Comparison of ENCODE assay signal across 11 mouse cellular contexts in genomic region chr5:135550910-135551309, GRCm38 (mm10). TPM values are rescaled to one million over a fixed set of nuclear protein-coding genes. Genes with fewer than 3 reads are reported as not detected.
DNase-seq lines count a peak whose midpoint lies in the region; ATAC-seq and TF ChIP-seq lines count a peak whose summit lies in the region.
"Had no signal": no experiment of that assay in that cellular context is flagged by ENCODE, and none has a peak within 500 bp of the region (broad histone marks: within the 10 kb centered on the region; RNA-seq: fewer than 3 reads in every experiment).

No protein-coding gene starts in this region.

- no peak overlapping the region for H3K27ac ChIP-seq in hindbrain, postnatal 0 days
- H3K27ac ChIP-seq in hindbrain, embryonic 14.5 days = no peak overlapping the region
- no peak overlapping the region for H3K27ac ChIP-seq in thymus, adult 2 months (ENCODE audit: control insufficient read depth, insufficient read depth, low read length)
- no peak overlapping the region for H3K27ac ChIP-seq in midbrain, embryonic 11.5 days (ENCODE audit: low read depth, low read length)
- H3K27ac ChIP-seq: hindbrain, embryonic 15.5 days had no signal

- H3K9me3 ChIP-seq in hindbrain, postnatal 0 days (ENCODE audit: low read length) = no peaks in the 10 kb centered on the region
- no peaks in the 10 kb centered on the region for H3K9me3 ChIP-seq in hindbrain, embryonic 14.5 days (ENCODE audit: control insufficient read depth, low read length)
- H3K9me3 ChIP-seq in midbrain, embryonic 11.5 days (ENCODE audit: control insufficient read depth, low read length) = no peaks in the 10 kb centered on the region
- H3K9me3 ChIP-seq: hindbrain, embryonic 15.5 days had no signal

- no peak overlapping the region for H3K9ac ChIP-seq in hindbrain, postnatal 0 days (replicated peaks; ENCODE audit: low read length)
- H3K9ac ChIP-seq in hindbrain, embryonic 14.5 days = no peak overlapping the region
- no peak overlapping the region for H3K9ac ChIP-seq in midbrain, embryonic 11.5 days (ENCODE audit: low read length)
- H3K9ac ChIP-seq: hindbrain, embryonic 15.5 days had no signal

- H3K27me3 ChIP-seq in hindbrain, postnatal 0 days (ENCODE audit: insufficient read depth, low read length) = no peaks in the 10 kb centered on the region
- H3K27me3 ChIP-seq in hindbrain, embryonic 14.5 days (ENCODE audit: control insufficient read depth, insufficient read depth, low read length) = no peaks in the 10 kb centered on the region
- H3K27me3 ChIP-seq in thymus, adult 2 months (ENCODE audit: control insufficient read depth, insufficient read depth, low read length) = no peaks in the 10 kb centered on the region
- H3K27me3 ChIP-seq in splenic B cell, adult 2 months (ENCODE audit: control insufficient read depth, insufficient read depth, low read length, poor library complexity, severe bottlenecking) = no peaks in the 10 kb centered on the region
- no peaks in the 10 kb centered on the region for H3K27me3 ChIP-seq in midbrain, embryonic 11.5 days (ENCODE audit: control insufficient read depth, insufficient read depth, low read length)
- H3K27me3 ChIP-seq: hindbrain, embryonic 15.5 days had no signal

- no peak for ATAC-seq in hindbrain, postnatal 0 days
- ATAC-seq in hindbrain, embryonic 14.5 days (ENCODE audit: low FRiP score) = no peak
- ATAC-seq in midbrain, embryonic 11.5 days (ENCODE audit: low FRiP score) = no peak

- H3K4me1 ChIP-seq in hindbrain, postnatal 0 days (ENCODE audit: insufficient read depth, low read length) = no peaks in the 10 kb centered on the region
- no peaks in the 10 kb centered on the region for H3K4me1 ChIP-seq in hindbrain, embryonic 14.5 days (replicated peaks; ENCODE audit: control insufficient read depth, insufficient read depth, low read length)
- H3K4me1 ChIP-seq in thymus, adult 2 months (replicated peaks; ENCODE audit: control insufficient read depth, insufficient read depth, low read length) = no peaks in the 10 kb centered on the region
- no peaks in the 10 kb centered on the region for H3K4me1 ChIP-seq in midbrain, embryonic 11.5 days (ENCODE audit: control insufficient read depth, insufficient read depth, low read length)
- H3K4me1 ChIP-seq: hindbrain, embryonic 15.5 days had no signal

- peak; percentile 50 for DNase-seq in hindbrain, postnatal 0 days (ENCODE audit: low spot score)
- DNase-seq in hindbrain, embryonic 14.5 days (ENCODE audit: low spot score) = no peak
- peak; percentile 20 for DNase-seq in thymus, adult 2 months
- no peak for DNase-seq in thymus, postnatal 36 days
- peak; percentile 50 for DNase-seq in embryo, embryonic 10 days (ENCODE audit: low spot score)
- DNase-seq in splenic B cell, adult 2 months (ENCODE audit: low read depth, low spot score) = peak; percentile 68
- DNase-seq in ovary, postnatal 10 days (ENCODE audit: low spot score) = no peak
- no peak for DNase-seq in midbrain, embryonic 11.5 days (ENCODE audit: low spot score, missing footprints)

- peak; percentile 63 for TF ChIP-seq CTCF in hindbrain, postnatal 0 days (IDR thresholded peaks at IDR 0.05; ENCODE audit: low read depth)
- no peak for TF ChIP-seq CTCF in thymus, adult 2 months (IDR thresholded peaks at IDR 0.05; ENCODE audit: borderline replicate concordance, control insufficient read depth, extremely low read depth, insufficient read depth, low read length, poor library complexity)

- no peaks in the 10 kb centered on the region for H3K36me3 ChIP-seq in hindbrain, postnatal 0 days (ENCODE audit: insufficient read depth, low read length)
- no peaks in the 10 kb centered on the region for H3K36me3 ChIP-seq in hindbrain, embryonic 14.5 days (replicated peaks; ENCODE audit: control insufficient read depth, insufficient read depth)
- H3K36me3 ChIP-seq in thymus, adult 2 months (ENCODE audit: control insufficient read depth, insufficient read depth, low read length) = no peaks in the 10 kb centered on the region
- no peaks in the 10 kb centered on the region for H3K36me3 ChIP-seq in splenic B cell, adult 2 months (ENCODE audit: control insufficient read depth, insufficient read depth, low read length, poor library complexity, severe bottlenecking)
- H3K36me3 ChIP-seq in midbrain, embryonic 11.5 days (ENCODE audit: control insufficient read depth, insufficient read depth, low read length) = no peaks in the 10 kb centered on the region
- H3K36me3 ChIP-seq: hindbrain, embryonic 15.5 days had no signal

- 31% methylated on average over 3 of the region's 3 CpGs for WGBS in hindbrain, postnatal 0 days
- WGBS in hindbrain, embryonic 14.5 days = 32% methylated on average over 3 of the region's 3 CpGs
- WGBS in thymus, adult 2 months = 35% methylated on average over 3 of the region's 3 CpGs
- WGBS in midbrain, embryonic 11.5 days = 25% methylated on average over 3 of the region's 3 CpGs

- no peak for TF ChIP-seq POLR2A in thymus, adult 2 months (IDR thresholded peaks at IDR 0.05; ENCODE audit: control insufficient read depth, extremely low read depth, insufficient read depth, low read length, poor library complexity)

- no peak overlapping the region for H3K4me3 ChIP-seq in hindbrain, postnatal 0 days (ENCODE audit: low read length)
- H3K4me3 ChIP-seq in hindbrain, embryonic 14.5 days (replicated peaks; ENCODE audit: low read length) = no peak overlapping the region
- no peak overlapping the region for H3K4me3 ChIP-seq in thymus, adult 2 months (ENCODE audit: control insufficient read depth, insufficient read depth, low read length)
- no peak overlapping the region for H3K4me3 ChIP-seq in midbrain, embryonic 11.5 days (ENCODE audit: low read depth, low read length)
- H3K4me3 ChIP-seq: hindbrain, embryonic 15.5 days had no signal

- no peak overlapping the region for H3K4me2 ChIP-seq in hindbrain, postnatal 0 days (ENCODE audit: low read depth, low read length)
- H3K4me2 ChIP-seq in hindbrain, embryonic 14.5 days (replicated peaks) = no peak overlapping the region
- no peak overlapping the region for H3K4me2 ChIP-seq in midbrain, embryonic 11.5 days
- H3K4me2 ChIP-seq: hindbrain, embryonic 15.5 days had no signal

RNA-seq across cellular contexts. Expression of gene Hip1, which starts 6.0 kb away (rescaled TPM):
- 103 and 110 TPM in 2 replicates for total RNA-seq in hindbrain, postnatal 0 days (2014; rRNA removed)
- polyA plus RNA-seq in hindbrain, postnatal 0 days (2015; fragmentation: Nextera tagmentation; extraction: Ambion mirVana) = 26.9 and 28.3 TPM in 2 replicates
- polyA plus RNA-seq in hindbrain, embryonic 14.5 days (2014; fragmentation: Nextera tagmentation; extraction: Ambion mirVana) = 48.4 and 49.4 TPM in 2 replicates
- polyA plus RNA-seq in thymus, adult 2 months (2012; rRNA removed) = 9.9 and 11.8 TPM in 2 replicates
- 44.4 and 49.4 TPM in 2 replicates for polyA plus RNA-seq in midbrain, embryonic 11.5 days (2014; fragmentation: Nextera tagmentation; extraction: Ambion mirVana)

RNA-seq across cellular contexts. Expression of gene Ccl26, which starts 12.5 kb away (rescaled TPM):
- not detected in 2 replicates for total RNA-seq in hindbrain, postnatal 0 days (2014; rRNA removed)
- not detected in 2 replicates for polyA plus RNA-seq in hindbrain, postnatal 0 days (2015; fragmentation: Nextera tagmentation; extraction: Ambion mirVana)
- polyA plus RNA-seq in hindbrain, embryonic 14.5 days (2014; fragmentation: Nextera tagmentation; extraction: Ambion mirVana) = not detected in 2 replicates
- not detected in 2 replicates for polyA plus RNA-seq in thymus, adult 2 months (2012; rRNA removed)
- not detected in 2 replicates for polyA plus RNA-seq in midbrain, embryonic 11.5 days (2014; fragmentation: Nextera tagmentation; extraction: Ambion mirVana)
- polyA plus RNA-seq: hindbrain, embryonic 15.5 days; lung, embryonic 16.5 days; stomach, embryonic 14.5 days had no signal

RNA-seq across cellular contexts. Expression of gene Ccl24, which starts 21.9 kb away (rescaled TPM):
- 0.26 TPM in 1 of 2 replicates, not detected in the other for total RNA-seq in hindbrain, postnatal 0 days (2014; rRNA removed)
- 1.9 and 2.5 TPM in 2 replicates for polyA plus RNA-seq in hindbrain, postnatal 0 days (2015; fragmentation: Nextera tagmentation; extraction: Ambion mirVana)
- polyA plus RNA-seq in hindbrain, embryonic 14.5 days (2014; fragmentation: Nextera tagmentation; extraction: Ambion mirVana) = 2.9 and 3.6 TPM in 2 replicates
- polyA plus RNA-seq in thymus, adult 2 months (2012; rRNA removed) = 3.0 and 3.1 TPM in 2 replicates
- polyA plus RNA-seq in midbrain, embryonic 11.5 days (2014; fragmentation: Nextera tagmentation; extraction: Ambion mirVana) = 3.3 and 3.5 TPM in 2 replicates

Comparison
In these comparisons a context has a peak if more than half of its experiments do, and no peak if none do; other contexts are left out.
1. DNase-seq: peak in hindbrain, postnatal 0 days (single experiment), thymus, adult 2 months (single experiment), embryo, embryonic 10 days (single experiment) and splenic B cell, adult 2 months (single experiment); none in hindbrain, embryonic 14.5 days (single experiment), thymus, postnatal 36 days (0 of 2), ovary, postnatal 10 days (single experiment) and midbrain, embryonic 11.5 days (single experiment).